Mouse (Mus musculus): ENCODE measurements around the gene Slc2a12.

Slc2a12 gene

DNA sequence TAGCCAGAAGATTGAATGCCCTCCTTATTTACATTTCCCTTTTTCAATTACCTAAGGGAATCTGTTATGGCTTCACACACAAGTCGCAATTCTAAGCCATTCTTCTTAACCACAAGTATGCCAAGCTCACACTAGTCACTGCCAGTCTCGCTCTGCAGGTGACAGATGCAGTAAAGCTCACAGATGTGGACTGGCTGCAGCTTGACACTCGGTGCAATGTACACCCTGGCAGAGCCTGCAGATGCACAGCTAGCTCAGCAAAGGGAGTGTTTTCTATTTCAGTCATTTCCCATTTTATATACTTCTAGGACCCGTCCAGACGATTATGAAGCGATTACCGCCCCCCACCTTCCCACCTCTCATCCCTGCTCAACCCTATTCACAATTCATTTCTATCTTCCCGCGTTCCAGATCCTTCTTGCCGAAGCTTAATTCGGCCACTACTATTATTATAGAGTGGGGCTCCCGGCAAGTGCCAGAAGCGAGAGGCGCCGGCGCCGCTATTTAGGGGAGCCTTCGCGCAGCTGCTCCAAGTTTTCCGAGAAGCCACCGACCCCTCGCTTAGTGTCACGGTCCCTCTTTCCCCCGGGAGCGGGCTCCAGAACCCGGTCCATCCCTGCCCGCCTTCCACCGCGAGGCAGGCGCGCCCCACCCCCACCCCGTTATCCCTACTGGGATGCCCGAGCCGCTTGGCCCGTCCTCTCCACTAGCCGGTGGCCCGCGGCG is 85.6 kb downstream of the Slc2a12 start:
- peak; percentile 21 to 30 for DNase-seq

DNA sequence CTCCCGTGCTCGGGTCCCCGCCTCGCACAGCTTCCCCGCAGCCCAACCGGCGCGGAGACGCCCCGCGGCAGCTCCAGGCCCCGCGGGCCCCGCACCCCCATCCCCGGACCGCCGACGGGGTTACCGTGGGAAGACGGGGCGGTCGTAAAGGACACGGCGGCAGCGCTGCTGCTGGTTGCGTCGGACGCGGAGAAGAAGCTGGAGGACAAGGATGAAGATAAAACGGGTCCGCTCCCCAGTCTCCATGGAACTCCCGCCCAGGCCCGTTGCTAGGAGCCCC is 86.1 kb downstream of the Slc2a12 start:
- no peak for DNase-seq

DNA sequence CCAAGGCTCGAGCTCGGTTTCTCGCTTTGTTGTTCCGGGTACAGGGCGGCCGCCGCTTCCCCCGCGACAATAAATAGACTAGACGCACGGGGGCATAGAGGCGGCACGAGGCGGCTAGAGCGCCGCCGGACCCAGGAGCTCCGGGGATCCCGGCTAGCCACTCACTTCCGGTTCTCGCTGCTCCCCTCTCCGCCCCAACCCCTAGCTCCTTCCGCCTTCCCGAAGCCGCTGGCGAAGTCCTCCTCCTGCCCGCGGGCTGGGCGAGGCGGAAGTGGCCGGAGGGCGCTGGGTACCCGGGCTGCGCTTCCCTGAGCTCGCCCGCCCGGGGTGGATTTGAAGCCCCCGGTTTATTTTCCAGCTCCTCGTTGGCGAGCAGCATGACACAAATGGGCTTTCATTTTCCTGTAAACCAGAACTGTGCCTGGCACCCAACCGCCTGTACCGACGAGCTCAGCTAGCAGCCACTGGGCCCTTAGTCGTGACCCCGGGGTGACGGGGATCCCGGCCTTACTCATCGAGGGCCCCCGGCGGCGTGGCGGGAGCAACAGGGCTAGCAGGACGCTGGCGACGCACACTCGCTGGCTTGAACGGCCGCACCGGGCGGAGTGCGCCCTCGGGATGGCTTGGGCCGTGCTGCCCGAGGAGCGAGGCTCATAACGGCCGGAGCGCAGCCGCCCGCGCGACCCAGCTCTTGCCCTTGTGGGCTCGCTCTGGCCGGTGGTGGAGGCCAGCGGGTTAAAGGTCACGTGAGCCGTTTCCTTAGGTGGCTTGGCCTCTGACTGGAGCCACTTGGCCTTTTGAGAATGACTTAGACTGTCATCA is 86.7 kb downstream of the Slc2a12 start, which contains the start of gene Tbpl1:
TSS of gene Tbpl1 (minus strand) at position 667 of the 822 bp plus-strand sequence.
- DNase-seq: peak; percentile 95 to 96

DNA sequence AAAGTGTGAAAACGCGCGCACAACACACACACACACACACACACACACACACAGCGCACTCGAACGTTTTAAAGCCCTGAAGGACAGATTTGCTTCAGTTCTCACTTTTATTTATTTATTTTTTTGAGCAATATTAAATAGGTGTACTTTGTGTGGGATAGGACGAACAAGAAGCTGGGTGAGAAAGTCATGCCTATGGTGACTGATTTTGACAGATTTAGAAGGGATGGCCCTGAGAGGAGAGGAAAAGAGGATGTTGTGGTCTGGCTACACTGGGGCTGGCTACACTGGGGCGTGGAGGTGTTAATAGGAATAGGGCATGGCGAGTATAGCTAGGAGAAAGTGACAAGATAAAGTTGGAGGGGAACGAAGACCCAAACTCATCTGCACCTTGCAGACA is 87.4 kb downstream of the Slc2a12 start:
- DNase-seq: no peak

- no peak for DNase-seq
These were observed 101.1 kb downstream of the Slc2a12 start for GRCm38 (mm10) chr10:22745922-22746321.

GRCm38 (mm10) chr10:22746334-22747322 is 101.8 kb downstream of the Slc2a12 start:
- DNase-seq: no peak

- DNase-seq: no peak
These were observed 106.4 kb downstream of the Slc2a12 start for GRCm38 (mm10) chr10:22751175-22751682.

All from kidney, postnatal 4 days (tissue).